Mouse (Mus musculus): ENCODE measurements around the gene Tmem222.

Tmem222 gene

GRCm38 (mm10) chr4:133282656-133283055, 5.1 kb upstream of the Tmem222 start:
- DNase-seq, result no peak

GRCm38 (mm10) chr4:133281951-133282481, 4.4 kb upstream of the Tmem222 start:
- no peak for DNase-seq

- no peak for DNase-seq
These were observed 3.9 kb upstream of the Tmem222 start for GRCm38 (mm10) chr4:133281513-133281912.

GRCm38 (mm10) chr4:133278482-133278881, 890 bp upstream of the Tmem222 start:
- no peak for DNase-seq

- no peak for DNase-seq
These were observed 475 bp upstream of the Tmem222 start for GRCm38 (mm10) chr4:133278067-133278466.

GRCm38 (mm10) chr4:133270929-133271328, 6.7 kb downstream of the Tmem222 start:
- DNase-seq, result no peak

- DNase-seq, result no peak
These were observed 8.0 kb downstream of the Tmem222 start for GRCm38 (mm10) chr4:133269596-133269995.

- DNase-seq, result no peak
These were observed 8.7 kb downstream of the Tmem222 start for GRCm38 (mm10) chr4:133268931-133269330.

GRCm38 (mm10) chr4:133266248-133266880, 11.2 kb downstream of the Tmem222 start:
- DNase-seq, result no peak

GRCm38 (mm10) chr4:133265759-133266158, 11.8 kb downstream of the Tmem222 start:
- DNase-seq, result no peak

- DNase-seq, result no peak
These were observed 12.3 kb downstream of the Tmem222 start for GRCm38 (mm10) chr4:133265297-133265696.

GRCm38 (mm10) chr4:133264559-133264958, 13.0 kb downstream of the Tmem222 start:
- no peak for DNase-seq

- no peak for DNase-seq
These were observed 13.8 kb downstream of the Tmem222 start for GRCm38 (mm10) chr4:133263756-133264155.

GRCm38 (mm10) chr4:133262882-133263281, 14.7 kb downstream of the Tmem222 start, which contains the start of gene Sytl1:
Gene Sytl1 (minus strand): TSS chr4:133263113.
- no peak for DNase-seq

- no peak for DNase-seq
These were observed 15.2 kb downstream of the Tmem222 start for GRCm38 (mm10) chr4:133262375-133262765.

- DNase-seq, result no peak
These were observed 15.8 kb downstream of the Tmem222 start for GRCm38 (mm10) chr4:133261641-133262374.

GRCm38 (mm10) chr4:133257798-133258408, 19.7 kb downstream of the Tmem222 start:
- no peak for DNase-seq

- no peak for DNase-seq
These were observed 20.4 kb downstream of the Tmem222 start for GRCm38 (mm10) chr4:133257230-133257629.

GRCm38 (mm10) chr4:133256820-133257219, 20.8 kb downstream of the Tmem222 start:
- no peak for DNase-seq

GRCm38 (mm10) chr4:133255392-133255791, 22.2 kb downstream of the Tmem222 start:
- DNase-seq, result no peak

GRCm38 (mm10) chr4:133253412-133253811, 24.2 kb downstream of the Tmem222 start:
- no peak for DNase-seq

GRCm38 (mm10) chr4:133252089-133252488, 25.5 kb downstream of the Tmem222 start:
- DNase-seq, result no peak

- DNase-seq, result no peak
These were observed 26.4 kb downstream of the Tmem222 start for GRCm38 (mm10) chr4:133251214-133251613.

- peak; percentile 83 for DNase-seq
These were observed 27.0 kb downstream of the Tmem222 start for GRCm38 (mm10) chr4:133250609-133251008.

Measured in right cerebral cortex, adult 18-20 months (tissue).